Mouse (Mus musculus): ENCODE measurements around the gene Zfp961. TPM values are rescaled to one million over a fixed set of nuclear protein-coding genes. Genes with fewer than 3 reads are reported as not detected.

Gene Zfp961
- polyA plus RNA-seq, 1 experiment = 5.1 TPM

- no peaks in the 10 kb centered on the region for H3K79me2 ChIP-seq (ENCODE audit: control insufficient read depth, insufficient read depth)
- H3K79me3 ChIP-seq (ENCODE audit: low read depth) = no peaks in the 10 kb centered on the region
- peaks cover 1% of the 10 kb centered on the region for H3K27me3 ChIP-seq (ENCODE audit: control insufficient read depth, insufficient read depth, insufficient read length)
- H3K36me3 ChIP-seq (ENCODE audit: control insufficient read depth, insufficient read depth) = no peaks in the 10 kb centered on the region
- TF ChIP-seq MYOG (IDR thresholded peaks at IDR 0.05; ENCODE audit: control insufficient read depth, extremely low read depth, insufficient read length) (no peak), FOSL1 (IDR thresholded peaks at IDR 0.05; ENCODE audit: insufficient read depth, low read length, poor library complexity, severe bottlenecking) (no peak), MAX (IDR thresholded peaks at IDR 0.05) (no peak), MYOD1 (IDR thresholded peaks at IDR 0.05; ENCODE audit: control insufficient read depth, insufficient read length, low read depth) (no peak), CTCF (IDR thresholded peaks at IDR 0.05; ENCODE audit: control insufficient read depth, insufficient read depth, insufficient read length) (no peak), USF1 (IDR thresholded peaks at IDR 0.05; ENCODE audit: low read depth) (no peak), CEBPB (IDR thresholded peaks at IDR 0.05; ENCODE audit: low read depth) (no peak)
- no peak overlapping the region for H3ac ChIP-seq (ENCODE audit: control insufficient read depth, insufficient read length, low read depth)
- H3K4me3 ChIP-seq (ENCODE audit: insufficient read depth, poor library complexity, severe bottlenecking) = no peak overlapping the region
These were observed 30.6 kb downstream of the Zfp961 start for GRCm38 (mm10) chr8:71981456-71981855.

GRCm38 (mm10) chr8:71984601-71985000 is 33.8 kb downstream of the Zfp961 start:
- Histone ChIP-seq H3K79me3 (ENCODE audit: low read depth) (no peaks in the 10 kb centered on the region), H3K79me2 (ENCODE audit: control insufficient read depth, insufficient read depth) (no peaks in the 10 kb centered on the region), H3K27me3 (ENCODE audit: control insufficient read depth, insufficient read depth, insufficient read length) (peaks cover 19% of the 10 kb centered on the region), H3K4me3 (ENCODE audit: insufficient read depth, poor library complexity, severe bottlenecking) (no peak overlapping the region), H3K36me3 (ENCODE audit: control insufficient read depth, insufficient read depth) (no peaks in the 10 kb centered on the region), H3ac (ENCODE audit: control insufficient read depth, insufficient read length, low read depth) (no peak overlapping the region)
- TF ChIP-seq MAX (IDR thresholded peaks at IDR 0.05) (no peak), CTCF (IDR thresholded peaks at IDR 0.05; ENCODE audit: control insufficient read depth, insufficient read depth, insufficient read length) (no peak), USF1 (IDR thresholded peaks at IDR 0.05; ENCODE audit: low read depth) (no peak), MYOG (IDR thresholded peaks at IDR 0.05; ENCODE audit: control insufficient read depth, extremely low read depth, insufficient read length) (no peak), CEBPB (IDR thresholded peaks at IDR 0.05; ENCODE audit: low read depth) (no peak), FOSL1 (IDR thresholded peaks at IDR 0.05; ENCODE audit: insufficient read depth, low read length, poor library complexity, severe bottlenecking) (no peak), MYOD1 (IDR thresholded peaks at IDR 0.05; ENCODE audit: control insufficient read depth, insufficient read length, low read depth) (no peak)

- Histone ChIP-seq H3K4me3 (ENCODE audit: insufficient read depth, poor library complexity, severe bottlenecking) (no peak overlapping the region), H3K36me3 (ENCODE audit: control insufficient read depth, insufficient read depth) (no peaks in the 10 kb centered on the region), H3K79me3 (ENCODE audit: low read depth) (no peaks in the 10 kb centered on the region), H3ac (ENCODE audit: control insufficient read depth, insufficient read length, low read depth) (no peak overlapping the region), H3K79me2 (ENCODE audit: control insufficient read depth, insufficient read depth) (no peaks in the 10 kb centered on the region), H3K27me3 (ENCODE audit: control insufficient read depth, insufficient read depth, insufficient read length) (peaks cover 27% of the 10 kb centered on the region)
- no peak for TF ChIP-seq USF1 (IDR thresholded peaks at IDR 0.05; ENCODE audit: low read depth)
- no peak for TF ChIP-seq MAX (IDR thresholded peaks at IDR 0.05)
- TF ChIP-seq MYOD1 (IDR thresholded peaks at IDR 0.05; ENCODE audit: control insufficient read depth, insufficient read length, low read depth) = no peak
- TF ChIP-seq CTCF (IDR thresholded peaks at IDR 0.05; ENCODE audit: control insufficient read depth, insufficient read depth, insufficient read length) = no peak
- TF ChIP-seq FOSL1 (IDR thresholded peaks at IDR 0.05; ENCODE audit: insufficient read depth, low read length, poor library complexity, severe bottlenecking) = no peak
- TF ChIP-seq CEBPB (IDR thresholded peaks at IDR 0.05; ENCODE audit: low read depth) = no peak
- TF ChIP-seq MYOG (IDR thresholded peaks at IDR 0.05; ENCODE audit: control insufficient read depth, extremely low read depth, insufficient read length) = no peak
These were observed 37.5 kb downstream of the Zfp961 start for GRCm38 (mm10) chr8:71988110-71988866.

GRCm38 (mm10) chr8:71988867-71989599 is 38.2 kb downstream of the Zfp961 start:
- Histone ChIP-seq H3K4me3 (ENCODE audit: insufficient read depth, poor library complexity, severe bottlenecking) (no peak overlapping the region), H3K79me3 (ENCODE audit: low read depth) (no peaks in the 10 kb centered on the region), H3K36me3 (ENCODE audit: control insufficient read depth, insufficient read depth) (no peaks in the 10 kb centered on the region), H3ac (ENCODE audit: control insufficient read depth, insufficient read length, low read depth) (no peak overlapping the region), H3K79me2 (ENCODE audit: control insufficient read depth, insufficient read depth) (no peaks in the 10 kb centered on the region), H3K27me3 (ENCODE audit: control insufficient read depth, insufficient read depth, insufficient read length) (peaks cover 27% of the 10 kb centered on the region)
- TF ChIP-seq CEBPB (IDR thresholded peaks at IDR 0.05; ENCODE audit: low read depth) (no peak), USF1 (IDR thresholded peaks at IDR 0.05; ENCODE audit: low read depth) (no peak), CTCF (IDR thresholded peaks at IDR 0.05; ENCODE audit: control insufficient read depth, insufficient read depth, insufficient read length) (no peak), MYOG (IDR thresholded peaks at IDR 0.05; ENCODE audit: control insufficient read depth, extremely low read depth, insufficient read length) (no peak), MYOD1 (IDR thresholded peaks at IDR 0.05; ENCODE audit: control insufficient read depth, insufficient read length, low read depth) (no peak), FOSL1 (IDR thresholded peaks at IDR 0.05; ENCODE audit: insufficient read depth, low read length, poor library complexity, severe bottlenecking) (no peak), MAX (IDR thresholded peaks at IDR 0.05) (no peak)

GRCm38 (mm10) chr8:71999434-71999833 is 48.6 kb downstream of the Zfp961 start:
- Histone ChIP-seq H3K27me3 (ENCODE audit: control insufficient read depth, insufficient read depth, insufficient read length) (peaks cover 3% of the 10 kb centered on the region), H3K79me2 (ENCODE audit: control insufficient read depth, insufficient read depth) (no peaks in the 10 kb centered on the region), H3K79me3 (ENCODE audit: low read depth) (no peaks in the 10 kb centered on the region), H3K4me3 (ENCODE audit: insufficient read depth, poor library complexity, severe bottlenecking) (no peak overlapping the region), H3ac (ENCODE audit: control insufficient read depth, insufficient read length, low read depth) (no peak overlapping the region), H3K36me3 (ENCODE audit: control insufficient read depth, insufficient read depth) (no peaks in the 10 kb centered on the region)
- TF ChIP-seq MAX (IDR thresholded peaks at IDR 0.05) (no peak), FOSL1 (IDR thresholded peaks at IDR 0.05; ENCODE audit: insufficient read depth, low read length, poor library complexity, severe bottlenecking) (no peak), CEBPB (IDR thresholded peaks at IDR 0.05; ENCODE audit: low read depth) (no peak), MYOD1 (IDR thresholded peaks at IDR 0.05; ENCODE audit: control insufficient read depth, insufficient read length, low read depth) (no peak), CTCF (IDR thresholded peaks at IDR 0.05; ENCODE audit: control insufficient read depth, insufficient read depth, insufficient read length) (no peak), USF1 (IDR thresholded peaks at IDR 0.05; ENCODE audit: low read depth) (no peak), MYOG (IDR thresholded peaks at IDR 0.05; ENCODE audit: control insufficient read depth, extremely low read depth, insufficient read length) (no peak)
